Mouse (Mus musculus) hindbrain, embryonic 11.5 days (tissue): ENCODE data around the gene Gm8439. TPM values are rescaled to one million over a fixed set of nuclear protein-coding genes. Genes with fewer than 3 reads are reported as not detected.

Experiments
- ATAC-seq: fragments of 200-750 bp; cut with Nextera tagmentation; 2 replicates; pipeline ENCODE4 v1.8.0; 2017; ENCODE audit warnings: mild to moderate bottlenecking, moderate TSS enrichment, moderate library complexity; ENCODE audit not compliant: low FRiP score
- DNase-seq: peaks from one replicate; pipeline ENCODE4 v3.0.0-alpha.2; 2015; ENCODE audit warnings: low spot score
- H3K27ac ChIP-seq: fragments of 300-500 bp; sonication (generic); 2 replicates; pipeline ENCODE4 v1.5.1; 2014; ENCODE audit warnings: mild to moderate bottlenecking, low read depth, low read length
- H3K27me3 ChIP-seq: fragments of 300-500 bp; sonication (generic); 2 replicates; pipeline ENCODE4 v1.6.1; 2014; ENCODE audit warnings: mild to moderate bottlenecking, low read length, moderate library complexity, mixed read lengths; ENCODE audit not compliant: control insufficient read depth, insufficient read depth
- H3K36me3 ChIP-seq: fragments of 300-500 bp; sonication (generic); 2 replicates; pipeline ENCODE4 v1.6.1; 2014; ENCODE audit warnings: mild to moderate bottlenecking, low read length, moderate library complexity, mixed read lengths; ENCODE audit not compliant: control insufficient read depth, insufficient read depth
- H3K4me1 ChIP-seq: fragments of 300-500 bp; sonication (generic); replicated peaks from 2 replicates; pipeline ENCODE4 v1.6.1; 2014; ENCODE audit warnings: low read length, mixed read lengths; ENCODE audit not compliant: control insufficient read depth, insufficient read depth
- H3K4me2 ChIP-seq: fragments of 300-500 bp; sonication (generic); replicated peaks from 2 replicates; pipeline ENCODE4 v1.6.1; 2014; ENCODE audit warnings: mild to moderate bottlenecking, low read depth, low read length
- H3K4me3 ChIP-seq: fragments of 300-500 bp; sonication (generic); 2 replicates; pipeline ENCODE4 v1.5.1; 2014; ENCODE audit warnings: low read depth, low read length
- H3K9ac ChIP-seq: fragments of 300-500 bp; sonication (generic); 2 replicates; pipeline ENCODE4 v1.6.1; 2014; ENCODE audit warnings: low read depth, low read length
- H3K9me3 ChIP-seq: fragments of 300-500 bp; sonication (generic); 2 replicates; pipeline ENCODE4 v1.6.1; 2016; ENCODE audit warnings: low read length; ENCODE audit not compliant: control insufficient read depth
- WGBS: fragments of 180-500 bp; shearing (Covaris S2); extraction: QIAGEN DNeasy Blood & Tissue Kit; methylation state at CpG from one replicate; pipeline ENCODE4 v1.1.7; 2014; 5-methylcytosine and 5-hydroxymethylcytosine counted together
- polyA plus RNA-seq: library from polyadenylated mRNA; unstranded; fragments of >200 nt; fragmentation: Nextera tagmentation; extraction: Ambion mirVana; gene quantifications from 2 replicates; pipeline ENCODE4 v1.2.1, GENCODE M21; 2014

The Gm8439 gene
- not detected in 2 replicates for polyA plus RNA-seq

- Histone ChIP-seq H3K27me3 (no peaks in the 10 kb centered on the region; the same call in 1 of the 2 replicates), H3K4me2 (no peak within 1 kb of the TSS), H3K27ac (no peak within 1 kb of the TSS), H3K4me3 (no peak within 1 kb of the TSS), H3K9ac (no peak within 1 kb of the TSS), H3K36me3 (no peaks in the 10 kb centered on the region), H3K9me3 (no peaks in the 10 kb centered on the region), H3K4me1 (0 out of 2 replicates have a peak, but pooled peaks cover 2% of the 10 kb centered on the region)
- no peak for ATAC-seq
- no peak for DNase-seq
- WGBS, result 27% methylated on average over 4 of the region's 4 CpGs
These were observed at the start of gene Gm8439 for GRCm38 (mm10) chr4:120588445-120588844. Gene Gm8439 (plus strand): TSS chr4:120588745.

- no peak overlapping the region for H3K4me2 ChIP-seq
- H3K9me3 ChIP-seq, result no peaks in the 10 kb centered on the region
- no peaks in the 10 kb centered on the region for H3K27me3 ChIP-seq
- DNase-seq (no peak), ATAC-seq (no peak)
- H3K36me3 ChIP-seq, result peaks cover 16% of the 10 kb centered on the region
- H3K4me3 ChIP-seq, result no peak overlapping the region
- no peaks in the 10 kb centered on the region for H3K4me1 ChIP-seq
- 73% methylated on average over 1 of the region's 1 CpGs for WGBS
- H3K27ac ChIP-seq, result no peak overlapping the region
- no peak overlapping the region for H3K9ac ChIP-seq
These were observed 43.6 kb upstream of the Gm8439 start for GRCm38 (mm10) chr4:120544896-120545295.

GRCm38 (mm10) chr4:120556592-120556991, 32.0 kb upstream of the Gm8439 start:
- Histone ChIP-seq H3K27me3 (no peaks in the 10 kb centered on the region), H3K27ac (no peak overlapping the region), H3K9ac (no peak overlapping the region), H3K4me2 (no peak overlapping the region), H3K36me3 (peaks cover 17% of the 10 kb centered on the region), H3K9me3 (no peaks in the 10 kb centered on the region), H3K4me3 (no peak overlapping the region), H3K4me1 (no peaks in the 10 kb centered on the region)
- no peak for DNase-seq
- ATAC-seq, result no peak
- WGBS, result 96% methylated on average over 6 of the region's 6 CpGs

GRCm38 (mm10) chr4:120565726-120566125, 22.8 kb upstream of the Gm8439 start:
- Histone ChIP-seq H3K27me3 (no peaks in the 10 kb centered on the region), H3K4me2 (no peak overlapping the region), H3K4me3 (no peak overlapping the region), H3K9me3 (no peaks in the 10 kb centered on the region), H3K9ac (no peak overlapping the region), H3K27ac (no peak overlapping the region), H3K36me3 (peaks cover 9% of the 10 kb centered on the region; the same call in 1 of the 2 replicates), H3K4me1 (0 out of 2 replicates have a peak, but pooled peaks cover 6% of the 10 kb centered on the region)
- 90% methylated on average over 2 of the region's 2 CpGs for WGBS
- ATAC-seq, result no peak
- no peak for DNase-seq

GRCm38 (mm10) chr4:120568005-120568404, 20.5 kb upstream of the Gm8439 start:
- Histone ChIP-seq H3K27ac (no peak overlapping the region), H3K9me3 (no peaks in the 10 kb centered on the region), H3K27me3 (no peaks in the 10 kb centered on the region), H3K4me2 (peak overlapping the region; percentile 23), H3K4me1 (0 out of 2 replicates have a peak, but pooled peaks cover 6% of the 10 kb centered on the region), H3K9ac (peak overlapping the region; percentile 11; the same call in 1 of the 2 replicates), H3K36me3 (peaks cover 4% of the 10 kb centered on the region; the same call in 1 of the 2 replicates), H3K4me3 (no peak overlapping the region; the same call in 1 of the 2 replicates)
- no peak for ATAC-seq
- no peak for DNase-seq
- 65% methylated on average over 5 of the region's 5 CpGs for WGBS

- Histone ChIP-seq H3K9ac (peak overlapping the region; percentile 95), H3K4me3 (peak overlapping the region; percentile 68), H3K4me2 (peak overlapping the region; percentile 81), H3K27ac (no peak overlapping the region), H3K36me3 (peaks cover 4% of the 10 kb centered on the region; the same call in 1 of the 2 replicates), H3K4me1 (0 out of 2 replicates have a peak, but pooled peaks cover 6% of the 10 kb centered on the region), H3K9me3 (no peaks in the 10 kb centered on the region), H3K27me3 (no peaks in the 10 kb centered on the region)
- peak; percentile 23 for DNase-seq
- 10% methylated on average over 4 of the region's 4 CpGs for WGBS
- ATAC-seq, result no peak
These were observed 19.5 kb upstream of the Gm8439 start for GRCm38 (mm10) chr4:120569025-120569424.

GRCm38 (mm10) chr4:120569486-120570437, 18.8 kb upstream of the Gm8439 start, which contains the start of gene Ctps:
Gene Ctps (minus strand): TSS chr4:120570276.
- Histone ChIP-seq H3K4me1 (0 out of 2 replicates have a peak, but pooled peaks cover 6% of the 10 kb centered on the region), H3K4me3 (peak within 1 kb of the TSS; percentile 68), H3K27ac (peak within 1 kb of the TSS; percentile 82), H3K27me3 (no peaks in the 10 kb centered on the region), H3K4me2 (peak within 1 kb of the TSS; percentile 81), H3K36me3 (no peaks in the 10 kb centered on the region), H3K9me3 (no peaks in the 10 kb centered on the region), H3K9ac (peak within 1 kb of the TSS; percentile 95)
- ATAC-seq (peak; percentile 98), DNase-seq (peak; percentile 96)
- WGBS, result under 1% methylated on average over 90 of the region's 97 CpGs

GRCm38 (mm10) chr4:120570438-120571069, 18.0 kb upstream of the Gm8439 start:
- Histone ChIP-seq H3K4me1 (0 out of 2 replicates have a peak, but pooled peaks cover 6% of the 10 kb centered on the region), H3K4me2 (peak overlapping the region; percentile 81), H3K27ac (peak overlapping the region; percentile 82), H3K9me3 (no peaks in the 10 kb centered on the region), H3K27me3 (no peaks in the 10 kb centered on the region), H3K4me3 (peak overlapping the region; percentile 68), H3K9ac (peak overlapping the region; percentile 95), H3K36me3 (no peaks in the 10 kb centered on the region)
- peak; percentile 70 for ATAC-seq
- WGBS, result 2% methylated on average over 27 of the region's 27 CpGs
- DNase-seq, result no peak
